Mouse (Mus musculus) E14TG2a.4 (cell line): Measurements from ENCODE around the gene 4933411K16Rik.

ENCODE experiments used
- CTCF ChIP-seq: conservative IDR thresholded peaks from 2 replicates; pipeline ENCODE4 v1.5.1; 2014; ENCODE audit warnings: low read length
- POU5F1 ChIP-seq: IDR thresholded peaks from 2 replicates; pipeline ENCODE4 v1.6.1; 2014; ENCODE audit warnings: low read length, borderline replicate concordance

- TF ChIP-seq CTCF (no peak), POU5F1 (no peak)
Measured at GRCm38 (mm10) chr19:42034881-42035455, 17.1 kb upstream of the 4933411K16Rik start.
